Mouse (Mus musculus): Measurements from ENCODE around the gene Galk2. TPM values are rescaled to one million over a fixed set of nuclear protein-coding genes. Genes with fewer than 3 reads are reported as not detected.

The Galk2 gene
- polyA plus RNA-seq, 1 experiment: 5.8 TPM

DNA sequence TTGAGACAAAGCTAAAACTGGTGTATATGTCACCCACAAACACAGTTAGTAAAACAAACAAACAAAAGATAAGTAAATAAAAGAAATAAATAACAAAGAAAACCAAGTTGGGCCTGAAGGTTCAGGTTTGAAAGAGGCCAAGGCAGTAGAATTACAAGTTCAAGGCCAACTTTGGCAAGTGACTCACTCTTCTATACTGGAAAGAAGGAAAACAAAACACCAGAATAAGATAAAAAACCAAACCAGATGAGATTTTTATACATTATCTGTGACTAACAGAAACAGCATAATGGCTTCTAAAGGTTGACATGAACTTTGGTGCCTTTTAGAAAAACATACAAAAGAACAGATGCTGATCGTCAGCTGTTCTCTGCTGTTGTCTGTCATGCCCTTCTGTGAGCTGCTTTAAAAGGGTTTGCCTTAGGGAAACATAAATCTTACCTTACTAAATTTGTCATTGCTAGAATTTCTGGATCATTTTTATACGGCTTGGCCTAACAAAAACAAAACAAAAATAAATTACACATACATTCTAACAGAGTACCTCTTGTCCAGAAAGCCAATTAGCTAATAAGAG lies 20.1 kb upstream of the Galk2 start:
- Histone ChIP-seq H3K4me3 (replicated peaks) (no peak overlapping the region), H3K27me3 (replicated peaks) (no peaks in the 10 kb centered on the region), H3K4me1 (peaks cover 7% of the 10 kb centered on the region; the same call in 1 of the 2 replicates), H3K9me3 (no peaks in the 10 kb centered on the region), H3K36me3 (replicated peaks; ENCODE audit: low read length) (peaks cover 92% of the 10 kb centered on the region)
- no peak for TF ChIP-seq FLI1 (IDR thresholded peaks at IDR 0.05; ENCODE audit: low read length)
- TF ChIP-seq GATA1 (IDR thresholded peaks at IDR 0.05; ENCODE audit: borderline replicate concordance, low read length): no peak

DNA sequence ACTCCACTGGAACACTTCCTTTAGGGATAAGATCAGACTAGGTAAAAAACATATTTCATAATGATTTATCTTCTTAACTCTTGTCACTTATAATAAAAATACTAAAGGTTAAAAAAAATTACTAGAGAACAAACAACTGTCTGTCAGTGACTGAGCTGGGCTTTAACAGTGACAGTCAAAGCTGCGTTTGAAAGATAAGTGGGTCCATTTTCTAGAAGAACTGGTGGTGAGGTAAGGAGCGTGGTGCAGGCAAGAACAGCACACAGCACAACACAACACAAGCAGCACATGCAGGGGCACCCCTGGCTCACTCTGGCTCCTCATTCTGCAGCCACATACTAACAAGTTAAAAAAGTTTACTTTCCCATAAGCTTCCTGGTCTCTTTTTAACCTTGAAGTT lies 7.7 kb upstream of the Galk2 start:
- peaks cover 38% of the 10 kb centered on the region for H3K36me3 ChIP-seq (replicated peaks; ENCODE audit: low read length)
- H3K4me1 ChIP-seq: peaks cover 61% of the 10 kb centered on the region
- peak overlapping the region; percentile 82 for H3K4me3 ChIP-seq (replicated peaks)
- H3K27me3 ChIP-seq (replicated peaks): no peaks in the 10 kb centered on the region
- TF ChIP-seq FLI1 (IDR thresholded peaks at IDR 0.05; ENCODE audit: low read length) (no peak), GATA1 (IDR thresholded peaks at IDR 0.05; ENCODE audit: borderline replicate concordance, low read length) (no peak)
- no peaks in the 10 kb centered on the region for H3K9me3 ChIP-seq

DNA sequence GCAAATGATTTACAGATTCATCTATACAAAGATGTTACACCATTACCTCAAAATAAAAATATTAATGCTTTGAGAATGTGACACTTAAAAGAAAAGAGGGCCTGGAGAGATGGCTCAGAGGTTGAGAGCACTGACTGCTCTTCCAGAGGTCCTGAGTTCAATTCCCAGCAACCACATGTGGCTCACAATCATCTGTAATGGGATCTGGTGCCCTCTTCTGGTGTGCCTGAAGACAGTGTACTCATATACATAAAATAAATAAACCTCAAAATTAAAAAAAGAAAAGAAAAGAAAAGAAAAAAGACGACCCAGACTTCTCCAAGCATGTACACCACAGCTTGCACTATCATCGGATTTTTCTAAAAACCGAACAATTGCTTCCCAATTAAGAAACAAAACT lies 1.2 kb upstream of the Galk2 start:
- Histone ChIP-seq H3K36me3 (replicated peaks; ENCODE audit: low read length) (peaks cover 2% of the 10 kb centered on the region), H3K4me1 (peaks cover 41% of the 10 kb centered on the region), H3K4me3 (replicated peaks) (peak overlapping the region; percentile 94), H3K27me3 (replicated peaks) (no peaks in the 10 kb centered on the region), H3K9me3 (no peaks in the 10 kb centered on the region)
- TF ChIP-seq GATA1 (IDR thresholded peaks at IDR 0.05; ENCODE audit: borderline replicate concordance, low read length) (no peak), FLI1 (IDR thresholded peaks at IDR 0.05; ENCODE audit: low read length) (no peak)

DNA sequence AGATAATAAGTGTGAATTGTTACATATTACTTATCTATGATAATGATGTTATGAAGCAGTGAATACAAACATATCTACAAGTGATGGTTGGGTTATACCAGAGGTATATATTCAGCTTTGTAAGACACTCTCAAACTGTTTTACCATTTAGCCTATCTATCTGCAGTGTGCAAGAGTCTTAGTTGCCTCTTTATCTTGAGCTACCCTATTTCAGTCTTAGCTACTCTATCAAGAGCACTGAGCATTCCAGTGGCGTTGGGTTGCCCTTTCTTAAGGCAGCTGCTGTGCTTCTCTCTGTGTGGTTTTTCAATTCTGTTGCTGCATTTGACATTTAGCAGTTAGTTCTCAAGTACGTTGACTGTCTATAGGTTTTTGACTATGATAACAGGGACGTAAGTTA lies 4.9 kb downstream of the Galk2 start:
- Histone ChIP-seq H3K36me3 (replicated peaks; ENCODE audit: low read length) (peaks cover 9% of the 10 kb centered on the region), H3K4me3 (replicated peaks) (no peak overlapping the region), H3K9me3 (no peaks in the 10 kb centered on the region), H3K4me1 (peaks cover 47% of the 10 kb centered on the region), H3K27me3 (replicated peaks) (no peaks in the 10 kb centered on the region)
- TF ChIP-seq GATA1 (IDR thresholded peaks at IDR 0.05; ENCODE audit: borderline replicate concordance, low read length) (no peak), FLI1 (IDR thresholded peaks at IDR 0.05; ENCODE audit: low read length) (no peak)

DNA sequence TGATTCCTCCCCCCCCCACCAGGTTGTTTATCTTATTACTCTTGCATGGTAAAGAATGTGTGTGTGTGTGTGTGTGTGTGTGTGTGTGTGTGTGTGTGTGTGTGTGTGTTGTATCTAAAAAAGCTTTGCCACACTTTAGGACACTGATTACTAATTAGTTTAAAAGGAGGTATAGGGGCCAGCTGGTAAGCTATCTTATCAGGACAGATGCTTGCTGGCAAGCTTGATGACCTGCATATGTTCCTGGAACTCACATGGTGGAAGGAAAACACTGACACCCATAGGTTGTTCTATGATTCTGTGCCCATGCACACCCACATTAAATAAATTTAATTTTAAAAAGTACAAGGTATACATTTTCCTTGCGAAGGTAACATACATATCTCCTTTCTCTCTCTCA lies 5.6 kb downstream of the Galk2 start:
- TF ChIP-seq GATA1 (IDR thresholded peaks at IDR 0.05; ENCODE audit: borderline replicate concordance, low read length): no peak
- no peak for TF ChIP-seq FLI1 (IDR thresholded peaks at IDR 0.05; ENCODE audit: low read length)
- Histone ChIP-seq H3K4me1 (peaks cover 47% of the 10 kb centered on the region), H3K36me3 (replicated peaks; ENCODE audit: low read length) (peaks cover 15% of the 10 kb centered on the region), H3K27me3 (replicated peaks) (no peaks in the 10 kb centered on the region), H3K9me3 (no peaks in the 10 kb centered on the region), H3K4me3 (replicated peaks) (no peak overlapping the region)

DNA sequence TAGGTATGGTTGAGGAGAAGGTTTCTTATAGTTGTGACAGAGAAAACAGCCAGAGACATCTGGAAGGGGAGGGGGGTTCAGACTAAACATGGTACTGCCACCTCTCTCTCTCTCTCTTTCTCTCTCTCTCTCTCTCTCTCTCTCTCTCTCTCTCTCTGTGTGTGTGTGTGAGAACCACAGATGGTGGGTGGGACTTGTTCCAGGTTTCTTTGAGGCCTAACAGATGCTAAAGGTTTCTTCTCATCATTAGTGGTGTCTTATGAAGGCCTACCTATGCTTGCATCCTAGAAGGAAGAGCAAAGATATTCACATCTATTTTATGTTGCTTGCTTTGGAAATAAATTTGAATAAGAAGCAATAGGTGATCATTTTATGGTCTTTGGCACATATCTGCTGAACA lies 6.7 kb downstream of the Galk2 start:
- Histone ChIP-seq H3K27me3 (replicated peaks) (no peaks in the 10 kb centered on the region), H3K36me3 (replicated peaks; ENCODE audit: low read length) (peaks cover 23% of the 10 kb centered on the region), H3K9me3 (no peaks in the 10 kb centered on the region), H3K4me1 (peaks cover 49% of the 10 kb centered on the region), H3K4me3 (replicated peaks) (no peak overlapping the region)
- no peak for TF ChIP-seq FLI1 (IDR thresholded peaks at IDR 0.05; ENCODE audit: low read length)
- no peak for TF ChIP-seq GATA1 (IDR thresholded peaks at IDR 0.05; ENCODE audit: borderline replicate concordance, low read length)

DNA sequence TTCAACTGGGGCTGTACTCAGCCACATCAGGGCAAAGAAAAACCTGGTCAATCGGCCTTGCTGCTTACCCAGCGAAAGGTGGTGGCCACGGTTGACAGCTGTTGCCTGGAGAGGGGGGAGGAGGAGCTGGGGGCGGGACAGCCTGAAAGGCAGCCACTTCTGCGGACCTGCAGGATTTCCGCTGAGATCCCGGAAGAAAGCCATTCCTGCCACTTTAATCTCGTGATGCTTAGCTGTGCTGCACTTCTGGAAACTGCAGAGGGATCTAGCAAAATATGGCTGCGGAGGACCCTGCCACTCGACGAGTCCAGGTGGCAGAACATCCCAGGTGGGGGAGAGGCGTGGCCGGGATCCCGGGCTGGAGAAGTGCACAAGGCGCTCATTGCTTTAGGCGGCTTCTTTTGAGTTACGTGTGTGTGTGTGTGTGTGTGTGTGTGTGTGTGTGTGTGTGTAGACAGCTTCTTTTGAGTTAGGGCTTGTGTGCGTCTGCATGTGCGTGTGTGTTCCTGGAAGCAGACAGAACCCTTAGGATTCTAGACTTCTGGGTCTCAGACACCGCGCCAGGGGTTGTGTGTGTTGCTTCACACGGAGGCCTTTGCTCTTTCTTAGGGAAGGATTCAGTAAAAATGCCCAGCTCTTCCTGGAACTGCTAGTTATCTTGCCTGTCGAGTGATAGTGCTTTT lies 7.3 kb downstream of the Galk2 start:
- TF ChIP-seq GATA1 (IDR thresholded peaks at IDR 0.05; ENCODE audit: borderline replicate concordance, low read length) (no peak), FLI1 (IDR thresholded peaks at IDR 0.05; ENCODE audit: low read length) (no peak)
- peaks cover 50% of the 10 kb centered on the region for H3K4me1 ChIP-seq

DNA sequence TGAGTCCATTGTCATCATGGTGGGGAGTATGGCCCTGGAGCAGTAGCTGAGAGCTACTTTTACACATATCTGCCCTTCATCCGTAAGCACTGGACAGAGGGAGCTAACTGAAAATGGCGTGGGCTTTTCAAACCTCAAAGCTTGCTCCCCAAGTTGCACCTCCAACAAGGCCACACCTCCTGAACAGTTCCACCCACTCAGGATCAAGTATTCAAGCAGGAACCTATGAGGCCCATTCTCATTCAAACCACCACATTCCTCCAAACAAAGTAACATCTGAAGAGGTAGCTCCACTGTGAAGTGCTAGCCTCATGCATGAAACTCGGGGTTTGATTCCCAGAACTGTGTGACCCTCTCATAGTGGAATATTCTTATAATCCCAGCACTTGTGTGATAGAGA lies 9.4 kb downstream of the Galk2 start:
- H3K9me3 ChIP-seq: no peaks in the 10 kb centered on the region
- H3K4me3 ChIP-seq (replicated peaks): no peak overlapping the region
- H3K27me3 ChIP-seq (replicated peaks): no peaks in the 10 kb centered on the region
- H3K36me3 ChIP-seq (replicated peaks; ENCODE audit: low read length): peaks cover 43% of the 10 kb centered on the region
- peaks cover 54% of the 10 kb centered on the region for H3K4me1 ChIP-seq
- no peak for TF ChIP-seq FLI1 (IDR thresholded peaks at IDR 0.05; ENCODE audit: low read length)
- TF ChIP-seq GATA1 (IDR thresholded peaks at IDR 0.05; ENCODE audit: borderline replicate concordance, low read length): no peak

More for the DNA sequence above, 7.3 kb downstream of the Galk2 start:
- Histone ChIP-seq H3K4me3 (replicated peaks) (peak overlapping the region; percentile 94), H3K36me3 (replicated peaks; ENCODE audit: low read length) (peaks cover 26% of the 10 kb centered on the region), H3K9me3 (no peaks in the 10 kb centered on the region), H3K27me3 (replicated peaks) (no peaks in the 10 kb centered on the region)

DNA sequence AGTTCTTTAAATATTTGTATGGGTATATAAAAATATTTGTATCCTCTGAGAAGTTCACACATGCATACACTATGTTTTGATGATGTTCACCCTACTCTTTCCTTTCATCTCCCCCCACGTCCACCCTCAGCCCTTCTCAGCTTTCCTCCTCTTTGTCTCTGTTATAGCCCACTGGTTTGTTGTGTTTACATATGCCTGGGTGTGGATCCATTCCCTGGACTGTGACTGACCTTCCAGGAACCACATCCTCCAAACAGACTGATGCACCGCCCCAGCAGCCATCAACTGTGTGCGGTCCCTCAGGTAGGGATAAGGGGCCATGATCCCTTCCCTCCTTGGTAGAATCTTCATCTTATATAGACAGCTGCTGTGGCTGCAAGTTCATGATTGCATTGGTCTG lies 11.2 kb downstream of the Galk2 start:
- no peaks in the 10 kb centered on the region for H3K27me3 ChIP-seq (replicated peaks)
- TF ChIP-seq FLI1 (IDR thresholded peaks at IDR 0.05; ENCODE audit: low read length) (no peak), GATA1 (IDR thresholded peaks at IDR 0.05; ENCODE audit: borderline replicate concordance, low read length) (no peak)
- peaks cover 42% of the 10 kb centered on the region for H3K4me1 ChIP-seq
- peaks cover 47% of the 10 kb centered on the region for H3K36me3 ChIP-seq (replicated peaks; ENCODE audit: low read length)
- no peak overlapping the region for H3K4me3 ChIP-seq (replicated peaks)
- no peaks in the 10 kb centered on the region for H3K9me3 ChIP-seq

DNA sequence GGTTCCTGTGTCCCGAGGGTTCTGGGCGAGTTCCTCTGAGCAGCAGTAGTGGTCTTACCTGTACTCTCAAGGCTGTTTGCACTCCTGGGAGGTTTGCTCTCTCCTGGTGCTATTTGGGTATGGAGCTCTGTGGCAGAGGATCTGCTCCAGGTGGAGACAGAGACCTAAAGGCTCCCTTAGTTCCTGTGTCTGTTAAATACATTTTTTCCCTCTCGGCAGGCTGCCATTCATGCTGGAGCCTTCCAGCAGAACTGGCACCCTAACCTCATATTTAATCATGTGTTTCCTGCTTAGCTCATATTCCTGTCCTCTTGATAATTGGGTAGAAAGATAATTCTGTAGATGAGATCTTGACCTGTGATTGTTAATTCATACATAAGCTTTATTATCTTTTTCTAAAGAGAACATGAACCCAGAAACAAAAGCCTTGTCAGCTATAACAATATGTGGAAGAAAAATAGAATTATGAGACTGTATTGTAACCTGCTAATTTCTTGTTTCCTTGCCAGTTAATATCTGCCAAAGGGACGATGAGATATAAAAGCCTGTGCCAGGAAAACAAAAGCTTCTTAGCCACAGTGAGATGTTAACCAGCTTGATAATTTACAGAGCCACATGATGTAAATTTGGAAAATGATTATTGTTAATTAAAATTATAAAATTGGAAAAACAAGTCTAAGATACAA lies 27.1 kb downstream of the Galk2 start:
- no peak for TF ChIP-seq GATA1 (IDR thresholded peaks at IDR 0.05; ENCODE audit: borderline replicate concordance, low read length)
- no peak for TF ChIP-seq FLI1 (IDR thresholded peaks at IDR 0.05; ENCODE audit: low read length)

More for the DNA sequence above, 27.1 kb downstream of the Galk2 start:
- Histone ChIP-seq H3K4me1 (peaks cover 39% of the 10 kb centered on the region), H3K27me3 (replicated peaks) (no peaks in the 10 kb centered on the region), H3K9me3 (no peaks in the 10 kb centered on the region), H3K4me3 (replicated peaks) (no peak overlapping the region), H3K36me3 (replicated peaks; ENCODE audit: low read length) (peaks cover 41% of the 10 kb centered on the region)
